Mouse (Mus musculus): ENCODE measurements at regions not wholly inside any gene's neighbourhood (a gene's known extent, or its start where the extent isn't known, plus 50 kb on each side); places are given as distances from the start of the nearest gene placed in this dataset.

DNA sequence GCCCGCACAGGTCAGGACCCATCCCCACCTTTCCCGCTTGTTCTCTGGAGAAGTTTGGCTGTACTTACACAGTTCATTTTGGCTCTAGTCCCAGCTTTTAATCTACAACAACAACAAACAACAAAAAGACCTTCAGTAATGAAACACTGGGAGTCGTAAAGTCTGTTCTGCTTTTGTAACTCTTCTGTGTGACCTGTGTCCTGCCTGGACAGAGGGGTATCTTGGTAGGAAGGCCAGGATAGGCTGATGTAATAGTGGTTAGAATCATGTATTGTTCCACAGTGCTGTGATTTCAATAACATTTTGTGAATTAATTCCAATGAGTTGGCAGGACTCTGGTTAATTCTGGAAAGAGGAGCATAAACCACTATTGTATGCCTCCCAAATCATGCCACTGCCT is 136.9 kb downstream of the Barhl2 start:
- TF ChIP-seq CTCF (IDR thresholded peaks at IDR 0.05; ENCODE audit: low read depth, low read length) (no peak), POLR2A (IDR thresholded peaks at IDR 0.05; ENCODE audit: insufficient read depth, low read length) (no peak), EP300 (IDR thresholded peaks at IDR 0.05; ENCODE audit: insufficient read depth, low read depth, low read length) (no peak)
